Mouse (Mus musculus) thymus, postnatal 4 days (tissue): ENCODE data around the gene Pbx4.

Source experiments
- DNase-seq: peaks from one replicate; pipeline ENCODE4 v3.0.0; 2021

Pbx4 gene

GRCm38 (mm10) chr8:69902163-69903062 lies 70.1 kb downstream of the Pbx4 start, which contains the start of the genes Tssk6, Ndufa13 and Yjefn3:
Gene Tssk6 (plus strand): TSS chr8:69902184.
Gene Ndufa13 (minus strand): TSS chr8:69902558.
Gene Yjefn3 (minus strand): TSS chr8:69902712.
- peak; percentile 74 for DNase-seq

DNA sequence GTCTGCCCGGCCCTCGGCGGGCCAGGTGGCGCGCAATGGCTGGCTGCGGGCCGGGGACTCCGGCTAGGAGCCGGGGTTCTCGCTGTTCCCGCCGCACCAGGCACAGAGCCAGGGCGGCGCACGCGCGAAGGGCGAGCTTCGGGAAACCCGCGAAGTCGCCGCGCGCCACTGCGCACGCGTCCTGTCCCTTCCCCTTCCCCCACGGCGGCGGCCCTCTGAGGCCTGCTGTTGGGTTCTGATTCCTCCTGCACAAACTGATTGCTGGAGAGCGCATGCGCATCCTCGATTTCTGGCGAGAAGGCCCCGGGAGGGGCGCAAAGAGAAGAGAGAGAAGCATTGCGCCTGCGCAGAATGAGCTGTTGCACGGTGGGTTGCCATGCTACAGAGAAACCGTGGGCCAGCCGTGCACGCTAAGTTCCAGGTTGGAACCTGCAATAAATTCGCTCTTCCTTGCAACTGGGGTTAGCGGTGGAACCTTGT lies 70.8 kb downstream of the Pbx4 start:
- DNase-seq: peak; percentile 99

DNA sequence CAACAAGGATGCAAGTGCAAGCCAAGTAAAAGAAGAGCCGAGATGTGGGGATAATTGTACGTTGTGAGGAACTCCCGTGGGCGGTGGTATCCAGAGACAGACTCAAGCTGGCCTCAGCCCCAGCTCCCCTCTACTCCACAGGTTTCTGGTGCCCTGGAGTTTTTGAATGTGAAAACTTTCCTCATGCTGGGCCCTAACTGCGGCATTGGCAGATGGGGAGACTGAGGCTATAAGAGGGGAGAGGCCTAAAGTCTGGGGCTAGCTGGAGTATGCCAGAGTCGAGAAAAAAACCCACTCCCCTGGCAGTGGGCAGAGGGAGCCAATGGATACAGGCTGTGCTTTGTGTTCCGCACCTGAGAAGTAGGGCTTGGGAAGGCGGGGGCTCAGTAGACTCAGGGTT lies 71.8 kb downstream of the Pbx4 start:
- no peak for DNase-seq

GRCm38 (mm10) chr8:69906260-69906659 lies 74.0 kb downstream of the Pbx4 start:
- no peak for DNase-seq

- DNase-seq: no peak
Measured at GRCm38 (mm10) chr8:69907106-69907505, 74.8 kb downstream of the Pbx4 start.

DNA sequence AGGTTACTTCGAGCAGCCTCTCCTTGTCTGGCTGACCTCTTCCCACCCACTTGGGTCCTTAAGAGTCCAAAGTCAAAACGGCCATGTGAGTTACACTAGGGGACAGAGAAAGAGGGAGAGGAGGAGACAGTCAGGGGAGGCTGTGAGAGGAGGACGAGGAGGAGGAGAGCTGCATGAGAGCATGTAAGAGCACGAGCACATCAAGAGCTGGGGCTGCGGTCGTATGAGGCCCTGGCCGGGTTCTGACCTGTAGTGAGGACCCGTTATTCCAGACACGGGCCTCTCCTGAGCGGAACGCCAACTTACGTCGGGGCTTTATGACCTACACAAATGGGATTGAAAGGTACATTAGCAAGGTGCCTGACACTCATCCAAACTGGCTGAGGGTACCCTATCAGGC lies 79.6 kb downstream of the Pbx4 start:
- no peak for DNase-seq

DNA sequence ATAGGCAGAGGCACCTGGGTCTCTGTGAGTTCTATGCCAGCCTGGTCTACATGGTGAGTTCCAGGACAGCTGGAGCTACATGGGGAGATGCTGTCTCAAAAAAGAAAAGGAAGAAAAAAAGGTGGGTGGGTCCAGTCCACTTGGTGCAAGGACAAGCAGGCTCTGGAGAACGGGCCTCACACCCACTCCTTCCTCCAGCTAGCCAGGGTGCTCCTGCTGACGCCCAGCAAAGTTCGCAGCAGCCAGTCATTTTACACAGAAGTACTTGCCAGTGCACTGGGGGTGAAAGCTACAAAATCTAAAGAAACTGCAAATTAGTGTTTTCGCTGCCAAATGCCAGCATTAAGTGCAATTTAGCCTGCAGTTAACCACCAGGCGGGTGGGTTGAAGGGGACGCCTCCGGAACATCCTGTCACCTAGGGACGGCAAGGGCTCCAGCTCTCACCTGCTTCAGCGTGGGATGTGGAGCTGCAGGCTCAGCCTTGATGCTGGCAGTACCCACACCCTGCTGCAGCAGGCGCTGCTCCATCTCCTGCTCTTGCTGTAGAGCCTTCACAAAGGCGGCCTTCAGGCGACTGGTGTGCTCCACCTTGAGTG lies 80.3 kb downstream of the Pbx4 start:
- no peak for DNase-seq

- DNase-seq: no peak
Measured at GRCm38 (mm10) chr8:69914526-69914925, 82.2 kb downstream of the Pbx4 start.

GRCm38 (mm10) chr8:69915748-69916147 lies 83.5 kb downstream of the Pbx4 start:
- DNase-seq: no peak

DNA sequence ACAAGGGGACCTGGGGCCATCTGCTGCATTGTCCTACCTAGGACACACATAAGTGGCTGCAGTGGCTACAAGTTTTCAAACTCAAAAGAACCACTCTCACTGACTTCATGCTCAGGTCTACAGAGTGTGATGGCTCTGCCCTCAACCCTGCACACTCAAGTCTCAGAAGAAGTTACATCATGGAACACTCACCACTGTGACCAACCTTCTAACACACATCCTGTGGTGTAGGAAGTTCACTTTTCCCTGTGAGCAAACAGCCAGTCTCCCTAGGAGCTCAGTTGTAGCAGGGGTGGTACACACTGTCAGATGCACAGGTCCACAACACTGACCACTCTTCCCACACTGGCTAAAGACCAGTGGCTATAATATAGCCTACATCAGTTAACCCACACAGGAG lies 86.2 kb downstream of the Pbx4 start:
- DNase-seq: no peak

- DNase-seq: peak; percentile 80
Measured at GRCm38 (mm10) chr8:69919010-69919409, 86.7 kb downstream of the Pbx4 start.

- peak; percentile 73 for DNase-seq
Measured at GRCm38 (mm10) chr8:69919876-69920662, 87.8 kb downstream of the Pbx4 start.

DNA sequence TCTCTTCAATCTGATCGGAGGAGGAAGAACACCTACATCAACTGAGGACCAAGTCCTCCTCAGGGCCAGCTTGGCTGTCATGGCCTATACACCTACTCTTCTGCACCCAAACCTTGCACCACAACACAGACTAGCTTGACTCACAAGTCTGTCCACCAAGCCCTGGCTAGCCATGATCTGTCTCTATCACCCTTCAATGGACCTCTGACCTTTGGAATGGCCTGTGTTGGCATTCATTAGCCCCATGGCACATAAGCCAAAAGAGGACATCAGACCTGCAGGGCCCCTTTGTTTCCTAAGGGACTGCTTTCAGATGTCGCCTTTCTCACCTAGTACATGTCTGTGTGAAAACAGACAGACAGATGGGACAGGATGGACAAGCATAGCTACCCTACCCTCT lies 88.8 kb downstream of the Pbx4 start:
- no peak for DNase-seq
